Mouse (Mus musculus): ENCODE measurements around the gene Tada2b. TPM values are rescaled to one million over a fixed set of nuclear protein-coding genes. Genes with fewer than 3 reads are reported as not detected.

Tada2b gene
- polyA plus RNA-seq, 1 experiment from 2014 or later: 2.6 TPM

- Histone ChIP-seq H3K4me2 (ENCODE audit: low read length) (no peak overlapping the region), H3K36me3 (ENCODE audit: insufficient read depth, low read length) (peaks cover 45% of the 10 kb centered on the region), H3K4me3 (replicated peaks; ENCODE audit: low read depth, low read length) (no peak overlapping the region), H3K9ac (ENCODE audit: low read depth, low read length) (no peak overlapping the region), H3K4me1 (replicated peaks; ENCODE audit: insufficient read depth, low read length) (no peaks in the 10 kb centered on the region), H3K27ac (no peak overlapping the region), H3K9me3 (replicated peaks; ENCODE audit: low read length) (no peaks in the 10 kb centered on the region), H3K27me3 (ENCODE audit: insufficient read depth, low read length) (no peaks in the 10 kb centered on the region)
- peak; percentile 82 for TF ChIP-seq CTCF (IDR thresholded peaks at IDR 0.05; ENCODE audit: low read depth)
- ATAC-seq (replicated peaks; ENCODE audit: low FRiP score, low read depth) (no peak), DNase-seq (ENCODE audit: low spot score) (peak; percentile 69)
- 90% methylated on average over 5 of the region's 5 CpGs for WGBS
These were observed 9.8 kb downstream of the Tada2b start for GRCm38 (mm10) chr5:36474283-36474682.

- no peak overlapping the region for H3K4me2 ChIP-seq (ENCODE audit: low read length)
- peaks cover 45% of the 10 kb centered on the region for H3K36me3 ChIP-seq (ENCODE audit: insufficient read depth, low read length)
- H3K9me3 ChIP-seq (replicated peaks; ENCODE audit: low read length): no peaks in the 10 kb centered on the region
- DNase-seq (ENCODE audit: low spot score) (no peak), ATAC-seq (replicated peaks; ENCODE audit: low FRiP score, low read depth) (no peak)
- no peak for TF ChIP-seq CTCF (IDR thresholded peaks at IDR 0.05; ENCODE audit: low read depth)
- H3K27ac ChIP-seq: no peak overlapping the region
- no peak overlapping the region for H3K9ac ChIP-seq (ENCODE audit: low read depth, low read length)
- no peaks in the 10 kb centered on the region for H3K4me1 ChIP-seq (replicated peaks; ENCODE audit: insufficient read depth, low read length)
- H3K27me3 ChIP-seq (ENCODE audit: insufficient read depth, low read length): no peaks in the 10 kb centered on the region
- WGBS: 90% methylated on average over 4 of the region's 4 CpGs
- H3K4me3 ChIP-seq (replicated peaks; ENCODE audit: low read depth, low read length): no peak overlapping the region
These were observed 11.0 kb downstream of the Tada2b start for GRCm38 (mm10) chr5:36472876-36473655.

GRCm38 (mm10) chr5:36471206-36471605 lies 12.9 kb downstream of the Tada2b start:
- WGBS: 83% methylated on average over 8 of the region's 8 CpGs
- peaks cover 47% of the 10 kb centered on the region for H3K36me3 ChIP-seq (ENCODE audit: insufficient read depth, low read length)
- H3K4me2 ChIP-seq (ENCODE audit: low read length): no peak overlapping the region
- no peak overlapping the region for H3K9ac ChIP-seq (ENCODE audit: low read depth, low read length)
- no peaks in the 10 kb centered on the region for H3K27me3 ChIP-seq (ENCODE audit: insufficient read depth, low read length)
- TF ChIP-seq CTCF (IDR thresholded peaks at IDR 0.05; ENCODE audit: low read depth): no peak
- ATAC-seq (replicated peaks; ENCODE audit: low FRiP score, low read depth) (peak; percentile 49; the same call in 1 of the 2 replicates), DNase-seq (ENCODE audit: low spot score) (no peak)
- H3K4me3 ChIP-seq (replicated peaks; ENCODE audit: low read depth, low read length): no peak overlapping the region
- 0 out of 2 replicates have a peak overlapping the region, but pooled peaks have one; percentile 2 for H3K27ac ChIP-seq
- peaks cover 1% of the 10 kb centered on the region; the same call in 1 of the 2 replicates for H3K4me1 ChIP-seq (replicated peaks; ENCODE audit: insufficient read depth, low read length)
- no peaks in the 10 kb centered on the region for H3K9me3 ChIP-seq (replicated peaks; ENCODE audit: low read length)

DNA sequence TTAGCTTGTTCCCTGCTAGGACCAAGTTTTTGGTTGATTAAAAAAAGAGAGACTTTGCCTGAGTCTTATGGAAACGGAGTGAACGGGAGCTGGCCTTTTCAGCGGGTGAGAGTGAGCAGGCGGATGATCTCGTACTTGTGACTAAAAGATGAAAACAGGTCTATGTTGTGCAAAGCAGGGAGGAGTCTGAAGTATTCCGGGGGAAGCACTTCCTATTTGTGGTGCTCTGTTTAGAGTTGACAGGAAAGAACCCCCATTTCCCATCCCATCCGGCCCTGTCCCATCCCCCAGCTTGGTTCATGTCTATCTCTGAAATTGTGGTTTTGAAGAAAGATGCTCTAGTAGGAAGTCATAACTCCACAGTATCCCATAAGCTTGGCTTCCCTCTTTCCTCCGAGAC lies 18.2 kb downstream of the Tada2b start:
- H3K4me1 ChIP-seq (replicated peaks; ENCODE audit: insufficient read depth, low read length): peaks cover 12% of the 10 kb centered on the region; the same call in 1 of the 2 replicates
- peak overlapping the region; percentile 98 for H3K4me3 ChIP-seq (replicated peaks; ENCODE audit: low read depth, low read length)
- peak overlapping the region; percentile 85; the same call in 1 of the 2 replicates for H3K27ac ChIP-seq
- H3K4me2 ChIP-seq (ENCODE audit: low read length): peak overlapping the region; percentile 84
- DNase-seq (ENCODE audit: low spot score) (no peak), ATAC-seq (replicated peaks; ENCODE audit: low FRiP score, low read depth) (no peak)
- H3K9me3 ChIP-seq (replicated peaks; ENCODE audit: low read length): no peaks in the 10 kb centered on the region
- peaks cover 17% of the 10 kb centered on the region for H3K36me3 ChIP-seq (ENCODE audit: insufficient read depth, low read length)
- H3K27me3 ChIP-seq (ENCODE audit: insufficient read depth, low read length): no peaks in the 10 kb centered on the region
- peak overlapping the region; percentile 85; the same call in 1 of the 2 replicates for H3K9ac ChIP-seq (ENCODE audit: low read depth, low read length)
- TF ChIP-seq CTCF (IDR thresholded peaks at IDR 0.05; ENCODE audit: low read depth): no peak
- WGBS: 20% methylated on average over 8 of the region's 8 CpGs

GRCm38 (mm10) chr5:36464709-36465661 lies 19.1 kb downstream of the Tada2b start, which contains the start of gene Grpel1:
Gene Grpel1 (plus strand): TSS chr5:36464998.
- DNase-seq (ENCODE audit: low spot score) (peak; percentile 100), ATAC-seq (replicated peaks; ENCODE audit: low FRiP score, low read depth) (peak; percentile 94)
- Histone ChIP-seq H3K4me1 (replicated peaks; ENCODE audit: insufficient read depth, low read length) (peaks cover 12% of the 10 kb centered on the region; the same call in 1 of the 2 replicates), H3K4me2 (ENCODE audit: low read length) (peak within 1 kb of the TSS; percentile 84), H3K36me3 (ENCODE audit: insufficient read depth, low read length) (peaks cover 9% of the 10 kb centered on the region; the same call in 1 of the 2 replicates), H3K4me3 (replicated peaks; ENCODE audit: low read depth, low read length) (peak within 1 kb of the TSS; percentile 98), H3K9me3 (replicated peaks; ENCODE audit: low read length) (no peaks in the 10 kb centered on the region), H3K27ac (peak within 1 kb of the TSS; percentile 85), H3K9ac (ENCODE audit: low read depth, low read length) (peak within 1 kb of the TSS; percentile 85), H3K27me3 (ENCODE audit: insufficient read depth, low read length) (no peaks in the 10 kb centered on the region)
- TF ChIP-seq CTCF (IDR thresholded peaks at IDR 0.05; ENCODE audit: low read depth): no peak; the same call in 1 of the 2 replicates
- under 1% methylated on average over 68 of the region's 68 CpGs for WGBS

GRCm38 (mm10) chr5:36463391-36463790 lies 20.7 kb downstream of the Tada2b start:
- Histone ChIP-seq H3K4me3 (replicated peaks; ENCODE audit: low read depth, low read length) (no peak overlapping the region), H3K9ac (ENCODE audit: low read depth, low read length) (no peak overlapping the region), H3K9me3 (replicated peaks; ENCODE audit: low read length) (no peaks in the 10 kb centered on the region), H3K27me3 (ENCODE audit: insufficient read depth, low read length) (no peaks in the 10 kb centered on the region), H3K4me2 (ENCODE audit: low read length) (no peak overlapping the region), H3K27ac (no peak overlapping the region), H3K36me3 (ENCODE audit: insufficient read depth, low read length) (0 out of 2 replicates have a peak, but pooled peaks cover 2% of the 10 kb centered on the region), H3K4me1 (replicated peaks; ENCODE audit: insufficient read depth, low read length) (peaks cover 12% of the 10 kb centered on the region; the same call in 1 of the 2 replicates)
- ATAC-seq (replicated peaks; ENCODE audit: low FRiP score, low read depth) (no peak), DNase-seq (ENCODE audit: low spot score) (no peak)
- 35% methylated on average over 5 of the region's 5 CpGs for WGBS
- no peak for TF ChIP-seq CTCF (IDR thresholded peaks at IDR 0.05; ENCODE audit: low read depth)

Data from kidney, postnatal 0 days (tissue).